Mouse (Mus musculus): ENCODE measurements at regions not wholly inside any gene's neighbourhood (a gene's known extent, or its start where the extent isn't known, plus 50 kb on each side); places are given as distances from the start of the nearest gene placed in this dataset.

GRCm38 (mm10) chr16:76544972-76545371 is 171.3 kb upstream of the Nrip1 start:
- Histone ChIP-seq H3K4me1 (replicated peaks; ENCODE audit: low read depth, low read length) (no peaks in the 10 kb centered on the region), H3K9me3 (ENCODE audit: low read length) (peaks cover 12% of the 10 kb centered on the region), H3K36me3 (ENCODE audit: insufficient read depth, low read length) (no peaks in the 10 kb centered on the region), H3K27me3 (ENCODE audit: insufficient read depth, low read length) (no peaks in the 10 kb centered on the region), H3K4me3 (replicated peaks; ENCODE audit: low read length) (no peak overlapping the region)
- TF ChIP-seq CTCF (conservative IDR thresholded peaks at IDR 0.05; ENCODE audit: low read length): no peak
- TF ChIP-seq NANOG (IDR thresholded peaks at IDR 0.05; ENCODE audit: borderline replicate concordance, low read length): no peak
- no peak for TF ChIP-seq POU5F1 (IDR thresholded peaks at IDR 0.05; ENCODE audit: borderline replicate concordance, low read length)

GRCm38 (mm10) chr16:76540964-76541363 is 167.3 kb upstream of the Nrip1 start:
- H3K36me3 ChIP-seq (ENCODE audit: insufficient read depth, low read length): no peaks in the 10 kb centered on the region
- TF ChIP-seq NANOG (IDR thresholded peaks at IDR 0.05; ENCODE audit: borderline replicate concordance, low read length): no peak
- TF ChIP-seq POU5F1 (IDR thresholded peaks at IDR 0.05; ENCODE audit: borderline replicate concordance, low read length): no peak
- TF ChIP-seq CTCF (conservative IDR thresholded peaks at IDR 0.05; ENCODE audit: low read length): no peak
- H3K27me3 ChIP-seq (ENCODE audit: insufficient read depth, low read length): no peaks in the 10 kb centered on the region
- no peaks in the 10 kb centered on the region for H3K4me1 ChIP-seq (replicated peaks; ENCODE audit: low read depth, low read length)
- peaks cover 13% of the 10 kb centered on the region; the same call in 1 of the 2 replicates for H3K9me3 ChIP-seq (ENCODE audit: low read length)
- no peak overlapping the region for H3K4me3 ChIP-seq (replicated peaks; ENCODE audit: low read length)

- H3K4me3 ChIP-seq (replicated peaks; ENCODE audit: low read length): no peak overlapping the region
- no peaks in the 10 kb centered on the region for H3K27me3 ChIP-seq (ENCODE audit: insufficient read depth, low read length)
- no peaks in the 10 kb centered on the region for H3K36me3 ChIP-seq (ENCODE audit: insufficient read depth, low read length)
- H3K9me3 ChIP-seq (ENCODE audit: low read length): peaks cover 13% of the 10 kb centered on the region; the same call in 1 of the 2 replicates
- TF ChIP-seq NANOG (IDR thresholded peaks at IDR 0.05; ENCODE audit: borderline replicate concordance, low read length): no peak
- TF ChIP-seq CTCF (conservative IDR thresholded peaks at IDR 0.05; ENCODE audit: low read length): no peak
- no peak for TF ChIP-seq POU5F1 (IDR thresholded peaks at IDR 0.05; ENCODE audit: borderline replicate concordance, low read length)
- no peaks in the 10 kb centered on the region for H3K4me1 ChIP-seq (replicated peaks; ENCODE audit: low read depth, low read length)
Measured at GRCm38 (mm10) chr16:76540328-76540923, 166.8 kb upstream of the Nrip1 start.

GRCm38 (mm10) chr16:76539669-76540068 is 166.0 kb upstream of the Nrip1 start:
- H3K9me3 ChIP-seq (ENCODE audit: low read length): peaks cover 17% of the 10 kb centered on the region; the same call in 1 of the 2 replicates
- H3K4me3 ChIP-seq (replicated peaks; ENCODE audit: low read length): no peak overlapping the region
- H3K36me3 ChIP-seq (ENCODE audit: insufficient read depth, low read length): no peaks in the 10 kb centered on the region
- H3K4me1 ChIP-seq (replicated peaks; ENCODE audit: low read depth, low read length): no peaks in the 10 kb centered on the region
- TF ChIP-seq CTCF (conservative IDR thresholded peaks at IDR 0.05; ENCODE audit: low read length) (no peak), NANOG (IDR thresholded peaks at IDR 0.05; ENCODE audit: borderline replicate concordance, low read length) (peak; percentile 40; the same call in 1 of the 2 replicates)
- H3K27me3 ChIP-seq (ENCODE audit: insufficient read depth, low read length): no peaks in the 10 kb centered on the region

- H3K9me3 ChIP-seq (ENCODE audit: low read length): peaks cover 29% of the 10 kb centered on the region; the same call in 1 of the 2 replicates
- no peaks in the 10 kb centered on the region for H3K36me3 ChIP-seq (ENCODE audit: insufficient read depth, low read length)
- no peaks in the 10 kb centered on the region for H3K27me3 ChIP-seq (ENCODE audit: insufficient read depth, low read length)
- no peaks in the 10 kb centered on the region for H3K4me1 ChIP-seq (replicated peaks; ENCODE audit: low read depth, low read length)
- TF ChIP-seq POU5F1 (IDR thresholded peaks at IDR 0.05; ENCODE audit: borderline replicate concordance, low read length) (no peak), NANOG (IDR thresholded peaks at IDR 0.05; ENCODE audit: borderline replicate concordance, low read length) (no peak), CTCF (conservative IDR thresholded peaks at IDR 0.05; ENCODE audit: low read length) (no peak)
- no peak overlapping the region for H3K4me3 ChIP-seq (replicated peaks; ENCODE audit: low read length)
Measured at GRCm38 (mm10) chr16:76537871-76538270, 164.2 kb upstream of the Nrip1 start.

GRCm38 (mm10) chr16:76532928-76533217 is 159.2 kb upstream of the Nrip1 start:
- H3K9me3 ChIP-seq (ENCODE audit: low read length): peaks cover 66% of the 10 kb centered on the region
- H3K36me3 ChIP-seq (ENCODE audit: insufficient read depth, low read length): no peaks in the 10 kb centered on the region
- H3K27me3 ChIP-seq (ENCODE audit: insufficient read depth, low read length): no peaks in the 10 kb centered on the region
- no peak overlapping the region for H3K4me3 ChIP-seq (replicated peaks; ENCODE audit: low read length)
- TF ChIP-seq CTCF (conservative IDR thresholded peaks at IDR 0.05; ENCODE audit: low read length): no peak
- no peak for TF ChIP-seq NANOG (IDR thresholded peaks at IDR 0.05; ENCODE audit: borderline replicate concordance, low read length)
- TF ChIP-seq POU5F1 (IDR thresholded peaks at IDR 0.05; ENCODE audit: borderline replicate concordance, low read length): no peak
- H3K4me1 ChIP-seq (replicated peaks; ENCODE audit: low read depth, low read length): no peaks in the 10 kb centered on the region

GRCm38 (mm10) chr16:76532142-76532927 is 158.7 kb upstream of the Nrip1 start:
- Histone ChIP-seq H3K27me3 (ENCODE audit: insufficient read depth, low read length) (no peaks in the 10 kb centered on the region), H3K4me3 (replicated peaks; ENCODE audit: low read length) (no peak overlapping the region), H3K4me1 (replicated peaks; ENCODE audit: low read depth, low read length) (no peaks in the 10 kb centered on the region), H3K9me3 (ENCODE audit: low read length) (peaks cover 71% of the 10 kb centered on the region), H3K36me3 (ENCODE audit: insufficient read depth, low read length) (no peaks in the 10 kb centered on the region)
- no peak for TF ChIP-seq POU5F1 (IDR thresholded peaks at IDR 0.05; ENCODE audit: borderline replicate concordance, low read length)
- TF ChIP-seq CTCF (conservative IDR thresholded peaks at IDR 0.05; ENCODE audit: low read length): no peak
- TF ChIP-seq NANOG (IDR thresholded peaks at IDR 0.05; ENCODE audit: borderline replicate concordance, low read length): no peak

- Histone ChIP-seq H3K4me1 (replicated peaks; ENCODE audit: low read depth, low read length) (no peaks in the 10 kb centered on the region), H3K27me3 (ENCODE audit: insufficient read depth, low read length) (no peaks in the 10 kb centered on the region), H3K36me3 (ENCODE audit: insufficient read depth, low read length) (no peaks in the 10 kb centered on the region), H3K9me3 (ENCODE audit: low read length) (peaks cover 82% of the 10 kb centered on the region), H3K4me3 (replicated peaks; ENCODE audit: low read length) (no peak overlapping the region)
- no peak for TF ChIP-seq NANOG (IDR thresholded peaks at IDR 0.05; ENCODE audit: borderline replicate concordance, low read length)
Measured at GRCm38 (mm10) chr16:76530886-76531285, 157.3 kb upstream of the Nrip1 start.

Measured in E14TG2a.4 (cell line).